Mouse (Mus musculus) olfactory bulb, adult 2 months (tissue): ENCODE measurements around the gene Trim23.

ENCODE experiments used
- CTCF ChIP-seq: fragments of 200-500 bp; IDR thresholded peaks from 2 replicates; pipeline ENCODE4 v1.5.1; 2012; ENCODE audit warnings: low read depth, mild to moderate bottlenecking, low read length, moderate library complexity; ENCODE audit not compliant: insufficient read depth
- POLR2A ChIP-seq: fragments of 200-500 bp; IDR thresholded peaks from 2 replicates; pipeline ENCODE4 v1.6.1; 2012; ENCODE audit warnings: mild to moderate bottlenecking, low read depth, low read length, moderate library complexity; ENCODE audit not compliant: insufficient read depth

- TF ChIP-seq CTCF (no peak), POLR2A (peak; percentile 90)
Observed at GRCm38 (mm10) chr13:104228384-104229066, 49.9 kb downstream of the Trim23 start, which contains the start of the genes Cenpk and Ppwd1.
